Mouse (Mus musculus) megakaryocyte, embryonic 14.5 days (primary cell): ENCODE data around the gene Lfng. TPM values are rescaled to one million over a fixed set of nuclear protein-coding genes. Genes with fewer than 3 reads are reported as not detected.

Source experiments
- H3K27me3 ChIP-seq: replicated peaks from 2 replicates; pipeline ENCODE3; 2012; ENCODE audit warnings: inconsistent platforms
- H3K36me3 ChIP-seq: replicated peaks from 2 replicates; pipeline ENCODE3; 2012; ENCODE audit warnings: low read length, inconsistent platforms, mixed read lengths
- H3K4me1 ChIP-seq: 2 replicates; pipeline ENCODE4 v1.6.1; 2012; ENCODE audit warnings: inconsistent platforms
- H3K4me3 ChIP-seq: replicated peaks from 2 replicates; pipeline ENCODE3; 2012; ENCODE audit warnings: moderate library complexity, mild to moderate bottlenecking, inconsistent platforms
- H3K9me3 ChIP-seq: 2 replicates; pipeline ENCODE4 v1.6.1; 2012; ENCODE audit warnings: inconsistent platforms
- FLI1 ChIP-seq: IDR thresholded peaks from 2 replicates; pipeline ENCODE4 v1.6.1; 2012; ENCODE audit warnings: low read length, inconsistent platforms, mixed read lengths
- GATA1 ChIP-seq: IDR thresholded peaks from 3 replicates; pipeline ENCODE4 v1.6.1; 2012; ENCODE audit warnings: mixed read lengths, low read length, inconsistent platforms, borderline replicate concordance
- polyA plus RNA-seq: library from polyadenylated mRNA; stranded (reverse); fragments of >175 nt; gene quantifications from 2 replicates; pipeline ENCODE4 v1.2.3, GENCODE M21; 2012; ENCODE audit warnings: low replicate concordance; ENCODE audit not compliant: insufficient read depth

Gene Lfng
- polyA plus RNA-seq, result 7.3 and 31.9 TPM in 2 replicates

DNA sequence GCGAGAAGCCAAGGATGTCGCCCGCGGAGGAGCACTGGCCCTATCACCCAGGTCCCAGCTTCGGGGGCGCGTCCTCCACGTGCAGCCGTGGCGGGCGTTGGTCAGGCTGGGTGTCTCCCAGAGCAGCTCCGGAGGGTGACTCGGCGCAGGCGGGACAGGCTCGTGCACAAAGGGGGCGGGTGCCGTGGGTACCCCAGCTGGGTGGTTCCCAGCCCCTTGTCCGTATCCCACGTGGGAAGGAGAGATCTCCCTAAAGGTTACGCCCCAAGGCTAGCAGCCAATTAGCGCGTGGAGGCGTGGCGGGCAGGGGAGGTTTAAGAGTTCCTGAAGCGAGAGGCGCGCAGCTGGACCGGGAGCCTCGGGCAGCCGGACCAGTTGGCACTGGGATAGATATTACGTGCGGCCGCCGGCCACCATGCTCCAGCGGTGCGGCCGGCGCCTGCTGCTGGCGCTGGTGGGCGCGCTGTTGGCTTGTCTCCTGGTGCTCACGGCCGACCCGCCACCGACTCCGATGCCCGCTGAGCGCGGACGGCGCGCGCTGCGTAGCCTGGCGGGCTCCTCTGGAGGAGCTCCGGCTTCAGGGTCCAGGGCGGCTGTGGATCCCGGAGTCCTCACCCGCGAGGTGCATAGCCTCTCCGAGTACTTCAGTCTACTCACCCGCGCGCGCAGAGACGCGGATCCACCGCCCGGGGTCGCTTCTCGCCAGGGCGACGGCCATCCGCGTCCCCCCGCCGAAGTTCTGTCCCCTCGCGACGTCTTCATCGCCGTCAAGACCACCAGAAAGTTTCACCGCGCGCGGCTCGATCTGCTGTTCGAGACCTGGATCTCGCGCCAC, at the start of gene Lfng:
Gene Lfng (plus strand): TSS at position 320 of the 835 bp plus-strand sequence.
- Histone ChIP-seq H3K9me3 (no peaks in the 10 kb centered on the region), H3K4me1 (peaks cover 77% of the 10 kb centered on the region), H3K27me3 (peaks cover 43% of the 10 kb centered on the region), H3K4me3 (peak within 1 kb of the TSS; percentile 94), H3K36me3 (peaks cover 16% of the 10 kb centered on the region)
- no peak for TF ChIP-seq FLI1
- no peak for TF ChIP-seq GATA1

DNA sequence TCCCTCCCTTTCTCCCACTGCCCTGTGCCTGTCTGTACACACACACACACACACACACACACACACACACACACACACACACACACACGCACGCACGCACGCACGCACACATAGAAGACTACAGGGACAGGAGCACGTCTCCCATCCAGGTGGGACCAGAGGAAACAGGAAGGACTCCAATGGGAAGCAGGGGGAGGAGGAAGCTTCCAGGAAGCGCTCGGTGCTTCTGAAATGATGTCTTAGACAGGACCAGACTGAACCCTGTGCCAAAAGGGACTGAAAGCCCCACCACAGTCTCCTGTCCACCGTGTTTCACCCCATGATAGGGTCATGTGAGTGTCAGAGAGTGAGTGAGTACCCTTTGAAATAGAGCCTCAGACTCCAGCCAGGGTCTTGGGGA, 44.5 kb upstream of the Lfng start:
- Histone ChIP-seq H3K27me3 (peaks cover 30% of the 10 kb centered on the region), H3K4me3 (no peak overlapping the region), H3K36me3 (no peaks in the 10 kb centered on the region), H3K9me3 (no peaks in the 10 kb centered on the region), H3K4me1 (peaks cover 33% of the 10 kb centered on the region)
- TF ChIP-seq FLI1 (no peak), GATA1 (no peak)

DNA sequence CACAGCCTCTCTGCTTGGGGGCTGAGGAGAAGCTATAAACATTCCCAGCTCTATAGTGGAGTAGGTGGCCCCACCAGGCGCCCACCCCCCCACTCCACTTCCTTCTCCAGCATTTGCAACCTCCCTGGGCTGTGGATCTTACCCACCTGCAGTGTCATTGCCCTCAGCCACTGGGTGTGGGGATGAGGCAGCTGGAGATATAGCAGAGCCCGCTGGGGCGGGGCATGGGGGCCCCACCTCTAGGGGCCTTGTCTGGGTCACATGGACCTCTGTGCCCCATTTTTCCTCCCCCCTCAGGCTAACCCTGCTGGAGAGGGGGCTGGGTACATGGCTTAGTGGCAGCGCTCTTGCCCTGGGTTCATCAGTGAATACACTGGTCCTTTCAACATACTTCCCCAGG, 42.2 kb upstream of the Lfng start, which contains the start of gene Grifin:
Gene Grifin (minus strand): TSS at position 176 of the 400 bp plus-strand sequence.
- Histone ChIP-seq H3K27me3 (peaks cover 30% of the 10 kb centered on the region), H3K9me3 (no peaks in the 10 kb centered on the region), H3K4me3 (no peak within 1 kb of the TSS), H3K4me1 (peaks cover 45% of the 10 kb centered on the region), H3K36me3 (no peaks in the 10 kb centered on the region)
- TF ChIP-seq GATA1 (no peak), FLI1 (no peak)

DNA sequence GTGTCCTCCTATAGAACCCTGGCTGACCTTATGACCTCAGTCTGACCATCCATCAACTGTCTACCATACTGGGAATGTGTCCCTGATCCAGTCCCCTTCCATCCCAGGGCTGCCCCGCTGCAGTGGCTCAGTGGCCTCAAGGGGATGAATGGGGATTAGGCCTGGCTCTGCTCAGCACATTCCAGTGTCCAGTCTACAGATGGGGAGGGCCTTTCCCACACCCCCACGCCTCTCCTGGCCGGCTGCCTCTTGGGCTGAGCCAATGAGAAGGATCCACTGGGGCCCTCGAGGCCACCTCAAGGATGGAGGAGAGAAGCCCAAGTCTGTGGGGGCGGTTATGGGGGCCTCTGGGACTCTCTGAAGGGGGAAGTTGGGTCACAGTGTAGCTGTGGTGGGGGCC, 41.7 kb upstream of the Lfng start:
- Histone ChIP-seq H3K4me1 (peaks cover 45% of the 10 kb centered on the region), H3K27me3 (peaks cover 30% of the 10 kb centered on the region), H3K9me3 (no peaks in the 10 kb centered on the region), H3K4me3 (no peak overlapping the region), H3K36me3 (no peaks in the 10 kb centered on the region)
- TF ChIP-seq FLI1 (no peak), GATA1 (no peak)

DNA sequence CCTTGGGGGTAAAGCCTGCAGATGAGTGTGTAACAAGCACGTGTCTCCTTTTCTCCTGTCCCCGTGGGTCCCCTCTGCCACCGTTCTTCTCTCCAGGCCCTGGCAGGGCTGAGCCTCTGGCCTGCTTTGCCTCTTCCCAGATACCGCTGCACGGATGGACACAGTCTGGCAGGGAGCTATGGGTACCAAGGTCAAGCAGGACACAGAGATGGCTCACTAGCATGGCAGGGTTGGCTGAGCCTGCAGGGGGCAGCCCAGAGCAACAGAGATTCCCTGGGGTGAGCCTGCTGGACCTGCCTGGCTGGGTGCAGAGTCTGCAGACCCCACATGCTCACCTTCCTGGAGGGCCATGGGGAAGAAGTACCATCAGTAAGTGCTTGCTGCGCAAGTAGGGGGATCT, 41.3 kb upstream of the Lfng start:
- H3K36me3 ChIP-seq, result no peaks in the 10 kb centered on the region

DNA sequence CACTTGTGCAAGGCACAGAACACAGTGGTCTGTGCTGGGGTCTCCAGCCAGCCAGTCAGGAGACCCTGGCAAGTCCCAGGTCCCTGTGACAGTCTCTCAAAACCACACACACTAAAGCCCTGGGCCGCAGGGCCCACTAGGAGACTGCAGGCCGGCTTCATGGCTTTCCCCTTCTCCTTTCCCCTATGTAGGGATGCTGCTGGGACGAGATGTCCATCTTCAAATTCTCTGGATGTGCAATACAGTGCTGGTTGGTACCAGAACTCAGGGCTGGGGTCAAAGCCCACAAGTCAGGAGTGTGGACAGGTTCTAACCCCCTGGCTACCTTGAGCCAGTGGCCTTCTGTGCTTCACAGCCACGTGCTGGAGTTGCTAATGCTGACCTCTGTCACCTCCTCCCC, 40.8 kb upstream of the Lfng start:
- TF ChIP-seq FLI1, result no peak
- TF ChIP-seq GATA1, result no peak
- Histone ChIP-seq H3K27me3 (peaks cover 30% of the 10 kb centered on the region), H3K4me1 (peaks cover 45% of the 10 kb centered on the region), H3K4me3 (no peak overlapping the region), H3K36me3 (no peaks in the 10 kb centered on the region), H3K9me3 (no peaks in the 10 kb centered on the region)

More for the DNA sequence above, 41.3 kb upstream of the Lfng start:
- H3K4me1 ChIP-seq, result peaks cover 45% of the 10 kb centered on the region
- H3K4me3 ChIP-seq, result no peak overlapping the region
- no peaks in the 10 kb centered on the region for H3K9me3 ChIP-seq
- TF ChIP-seq FLI1, result no peak
- TF ChIP-seq GATA1, result no peak
- H3K27me3 ChIP-seq, result peaks cover 30% of the 10 kb centered on the region

DNA sequence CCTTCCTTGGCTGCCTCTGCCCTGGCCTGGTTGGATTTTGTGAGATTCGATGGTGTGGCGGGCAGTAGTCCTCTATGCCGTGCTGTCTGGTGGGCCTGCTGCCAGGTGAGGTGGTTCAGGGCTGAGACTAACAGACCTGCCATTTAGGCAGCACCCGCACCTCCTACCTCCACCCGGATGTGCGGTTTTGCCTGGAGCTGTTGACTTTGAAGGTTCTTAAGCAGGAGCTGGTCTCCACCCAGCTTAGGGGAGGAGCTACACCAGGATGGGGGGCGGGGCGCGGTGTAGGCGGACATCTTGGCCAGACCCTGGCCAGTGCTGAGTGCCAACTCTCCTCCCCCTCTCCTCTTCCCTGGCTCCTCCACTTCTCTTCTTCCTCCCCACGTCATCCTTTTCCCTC, 39.8 kb upstream of the Lfng start:
- H3K9me3 ChIP-seq, result no peaks in the 10 kb centered on the region
- TF ChIP-seq GATA1, result no peak
- no peak for TF ChIP-seq FLI1
- peaks cover 27% of the 10 kb centered on the region for H3K27me3 ChIP-seq
- no peaks in the 10 kb centered on the region for H3K36me3 ChIP-seq
- H3K4me3 ChIP-seq, result peak overlapping the region; percentile 78
- H3K4me1 ChIP-seq, result peaks cover 51% of the 10 kb centered on the region

DNA sequence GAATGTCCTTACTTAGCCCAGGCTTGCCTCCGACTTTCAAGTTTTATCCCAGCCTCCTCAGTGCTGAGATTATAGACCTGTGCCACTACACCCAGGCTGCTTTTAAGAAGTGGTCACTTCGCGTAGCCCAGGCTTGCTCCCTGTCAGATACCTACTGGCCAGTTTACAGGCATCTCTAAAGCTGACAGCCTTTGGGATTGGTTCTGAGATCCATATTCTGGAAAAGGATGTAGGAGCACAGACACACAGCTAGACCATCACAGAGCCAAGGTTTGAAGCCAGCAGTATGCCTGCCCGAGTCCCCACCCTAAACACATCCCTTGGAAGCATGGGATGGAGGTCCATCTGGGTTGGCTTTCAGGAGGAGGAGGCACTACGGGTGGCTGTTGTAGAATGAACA, 39.4 kb upstream of the Lfng start:
- H3K9me3 ChIP-seq, result no peaks in the 10 kb centered on the region
- no peak for TF ChIP-seq GATA1
- no peak for TF ChIP-seq FLI1
- H3K4me1 ChIP-seq, result peaks cover 55% of the 10 kb centered on the region
- H3K36me3 ChIP-seq, result no peaks in the 10 kb centered on the region
- no peak overlapping the region for H3K4me3 ChIP-seq
- H3K27me3 ChIP-seq, result peaks cover 24% of the 10 kb centered on the region

DNA sequence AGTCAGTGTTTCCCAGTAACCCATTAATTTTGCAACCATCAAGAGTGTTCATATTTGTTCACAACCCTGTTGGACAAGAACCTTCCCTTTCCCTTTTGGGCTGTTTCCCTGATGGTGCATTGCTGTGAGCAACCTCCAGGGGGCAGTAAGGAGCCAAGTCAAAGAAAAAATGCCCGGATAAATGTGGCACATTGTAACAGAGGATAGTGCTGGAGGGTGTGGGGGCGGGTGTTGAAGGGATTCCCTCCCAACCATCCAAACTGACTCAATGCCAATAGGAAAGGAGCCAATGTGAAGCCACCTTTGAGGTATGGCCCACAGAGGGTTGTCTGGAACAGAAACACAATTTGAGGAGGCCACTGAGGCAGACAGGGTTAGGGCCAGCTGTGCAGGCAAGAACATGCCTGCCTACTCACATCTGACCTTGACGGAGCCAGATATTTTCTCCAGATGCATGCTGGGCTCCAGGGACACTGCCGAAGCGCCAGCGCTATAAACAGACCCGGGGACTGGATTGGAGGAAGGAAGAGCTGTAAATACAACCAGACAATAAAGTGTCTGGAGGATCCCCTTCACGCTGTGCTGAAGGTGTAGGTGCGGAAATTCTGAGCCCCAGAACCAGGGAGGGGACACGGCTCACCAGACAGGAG, 38.7 kb upstream of the Lfng start:
- no peaks in the 10 kb centered on the region for H3K9me3 ChIP-seq
- H3K4me1 ChIP-seq, result peaks cover 57% of the 10 kb centered on the region
- peak overlapping the region; percentile 42 for H3K4me3 ChIP-seq
- TF ChIP-seq GATA1, result no peak
- no peaks in the 10 kb centered on the region for H3K36me3 ChIP-seq
- H3K27me3 ChIP-seq, result peaks cover 17% of the 10 kb centered on the region

DNA sequence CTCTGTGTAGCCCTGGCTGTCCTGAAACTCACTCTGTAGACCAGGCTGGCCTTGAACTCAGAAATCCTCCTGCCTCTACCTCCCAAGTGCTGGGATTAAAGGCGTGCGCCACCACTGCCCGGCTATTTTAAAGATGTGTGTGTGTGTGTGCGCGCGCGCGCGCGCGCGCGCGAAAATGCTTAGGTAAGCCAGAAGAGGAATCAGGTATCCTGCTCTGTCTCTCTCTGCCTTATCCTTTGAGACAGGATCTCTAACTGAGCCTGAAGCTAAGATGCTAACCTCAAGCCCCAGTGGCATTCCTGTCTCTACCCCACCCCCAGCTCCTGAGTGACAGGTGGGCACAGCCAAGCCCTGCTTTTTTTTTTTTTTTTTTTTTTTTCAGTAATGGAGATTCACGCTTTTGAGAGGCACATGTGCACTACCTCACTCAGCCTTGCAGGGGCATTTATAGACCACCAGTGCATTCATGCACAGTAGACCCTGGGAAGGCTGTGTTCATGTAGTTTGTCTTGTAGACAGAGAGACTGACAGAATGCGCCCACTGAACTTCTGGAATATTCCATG, 38.0 kb upstream of the Lfng start:
- no peak overlapping the region for H3K4me3 ChIP-seq
- H3K9me3 ChIP-seq, result no peaks in the 10 kb centered on the region
- peaks cover 13% of the 10 kb centered on the region for H3K27me3 ChIP-seq
- H3K4me1 ChIP-seq, result peaks cover 56% of the 10 kb centered on the region
- no peak for TF ChIP-seq FLI1
- TF ChIP-seq GATA1, result no peak
- H3K36me3 ChIP-seq, result no peaks in the 10 kb centered on the region
